In the genomic region with DNA sequence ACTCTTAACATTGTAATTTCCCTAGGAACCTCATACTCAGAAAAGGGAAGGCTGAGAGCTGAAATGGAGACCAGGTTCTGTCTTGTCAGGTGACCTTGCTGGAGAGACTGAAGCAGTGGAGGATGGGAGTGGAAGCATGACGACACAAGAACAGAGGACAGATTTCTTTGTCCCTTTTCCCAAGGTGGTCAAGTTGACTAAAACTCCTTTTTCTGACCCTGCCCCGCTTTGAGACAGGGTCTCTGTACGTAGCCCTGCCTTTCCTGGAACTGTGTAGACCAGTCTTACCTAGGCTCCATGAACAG, we compare ENCODE assay signal across 11 mouse cellular contexts.
DNase-seq lines count a peak whose midpoint lies in the region; ATAC-seq and TF ChIP-seq lines count a peak whose summit lies in the region.
"Had no signal": no experiment of that assay in that cellular context is flagged by ENCODE, and none has a peak within 500 bp of the region (broad histone marks: within the 10 kb centered on the region; RNA-seq: fewer than 3 reads in every experiment).

No protein-coding gene starts in this region.

- H3K36me3 ChIP-seq in lung, embryonic 15.5 days, result no peaks in the 10 kb centered on the region
- no peaks in the 10 kb centered on the region for H3K36me3 ChIP-seq in hindbrain, embryonic 13.5 days
- no peaks in the 10 kb centered on the region for H3K36me3 ChIP-seq in neural tube, embryonic 14.5 days (ENCODE audit: control insufficient read depth, insufficient read depth, low read length)

- H3K27ac ChIP-seq in cerebellum, adult 2 months (ENCODE audit: insufficient read depth, low read length), result peak overlapping the region; percentile 83
- H3K27ac ChIP-seq in lung, embryonic 15.5 days, result peak overlapping the region; percentile 89; the same call in 1 of the 2 replicates
- H3K27ac ChIP-seq in hindbrain, embryonic 13.5 days, result peak overlapping the region; percentile 96
- H3K27ac ChIP-seq in neural tube, embryonic 14.5 days (ENCODE audit: low read depth, low read length), result peak overlapping the region; percentile 85

- peak overlapping the region; percentile 71 for H3K4me3 ChIP-seq in cerebellum, adult 2 months (replicated peaks; ENCODE audit: insufficient read depth, low read depth, low read length)
- H3K4me3 ChIP-seq in lung, embryonic 15.5 days, result no peak overlapping the region
- H3K4me3 ChIP-seq in hindbrain, embryonic 13.5 days, result no peak overlapping the region
- no peak overlapping the region for H3K4me3 ChIP-seq in neural tube, embryonic 14.5 days (ENCODE audit: low read depth, low read length)

- WGBS in cerebellum, adult 2 months, result 60% methylated on average over 3 of the region's 3 CpGs
- 65% methylated on average over 3 of the region's 3 CpGs for WGBS in lung, embryonic 15.5 days
- WGBS in hindbrain, embryonic 13.5 days, result 63% methylated on average over 3 of the region's 3 CpGs
- 56% methylated on average over 3 of the region's 3 CpGs for WGBS in neural tube, embryonic 14.5 days

- TF ChIP-seq POLR2A in cerebellum, adult 2 months (IDR thresholded peaks at IDR 0.05; ENCODE audit: borderline replicate concordance, insufficient read depth, low read length), result no peak

- H3K27me3 ChIP-seq in cerebellum, adult 2 months (ENCODE audit: control insufficient read depth, insufficient read depth, low read length), result no peaks in the 10 kb centered on the region
- H3K27me3 ChIP-seq in lung, embryonic 15.5 days, result no peaks in the 10 kb centered on the region
- H3K27me3 ChIP-seq in hindbrain, embryonic 13.5 days, result no peaks in the 10 kb centered on the region
- H3K27me3 ChIP-seq in neural tube, embryonic 14.5 days (ENCODE audit: control insufficient read depth, insufficient read depth, low read length), result no peaks in the 10 kb centered on the region

- H3K4me2 ChIP-seq in lung, embryonic 15.5 days, result no peak overlapping the region
- peak overlapping the region; percentile 44 for H3K4me2 ChIP-seq in hindbrain, embryonic 13.5 days
- H3K4me2 ChIP-seq in neural tube, embryonic 14.5 days (ENCODE audit: low read depth, low read length), result peak overlapping the region; percentile 43; the same call in 1 of the 2 replicates

- no peak for ATAC-seq in cerebellum, adult (ENCODE audit: insufficient number of reproducible peaks, low FRiP score, low TSS enrichment)
- no peak for ATAC-seq in lung, embryonic 15.5 days (ENCODE audit: borderline replicate concordance, extremely low read depth, low FRiP score, low TSS enrichment)
- peak; percentile 18; the same call in 1 of the 2 replicates for ATAC-seq in hindbrain, embryonic 13.5 days (ENCODE audit: low FRiP score)
- ATAC-seq in neural tube, embryonic 14.5 days (ENCODE audit: low read depth), result peak; percentile 16; the same call in 1 of the 2 replicates

- no peaks in the 10 kb centered on the region for H3K9me3 ChIP-seq in lung, embryonic 15.5 days
- no peaks in the 10 kb centered on the region for H3K9me3 ChIP-seq in hindbrain, embryonic 13.5 days
- H3K9me3 ChIP-seq in neural tube, embryonic 14.5 days (ENCODE audit: control insufficient read depth, low read length), result no peaks in the 10 kb centered on the region

- peaks cover 17% of the 10 kb centered on the region for H3K4me1 ChIP-seq in cerebellum, adult 2 months (ENCODE audit: control insufficient read depth, insufficient read depth, low read length)
- peaks cover 3% of the 10 kb centered on the region; the same call in 1 of the 2 replicates for H3K4me1 ChIP-seq in lung, embryonic 15.5 days
- H3K4me1 ChIP-seq in hindbrain, embryonic 13.5 days (replicated peaks), result peaks cover 8% of the 10 kb centered on the region; the same call in 1 of the 2 replicates
- H3K4me1 ChIP-seq in neural tube, embryonic 14.5 days (ENCODE audit: control insufficient read depth, insufficient read depth, low read length), result no peaks in the 10 kb centered on the region

- peak; percentile 12 to 31 for DNase-seq in cerebellum, adult 2 months
- DNase-seq in lung, postnatal 10 days, result no peak
- no peak for DNase-seq in thymus, adult 18-20 months
- DNase-seq in layer of hippocampus, adult 9-10 months (ENCODE audit: low spot score), result no peak
- DNase-seq: embryo, embryonic 11 days; kidney, adult 11 months; lung, postnatal 14 days had no signal

- H3K9ac ChIP-seq in lung, embryonic 15.5 days, result no peak overlapping the region
- peak overlapping the region; percentile 43; the same call in 1 of the 2 replicates for H3K9ac ChIP-seq in hindbrain, embryonic 13.5 days
- no peak overlapping the region for H3K9ac ChIP-seq in neural tube, embryonic 14.5 days (replicated peaks; ENCODE audit: low read depth, low read length)

- no peak for TF ChIP-seq CTCF in cerebellum, adult 2 months (IDR thresholded peaks at IDR 0.05; ENCODE audit: borderline replicate concordance, insufficient read depth, low read depth, low read length)

Comparison
In these comparisons a context has a peak if more than half of its experiments do, and no peak if none do; other contexts are left out.
1. DNase-seq: peak in cerebellum, adult 2 months (2 of 2); none in lung, postnatal 10 days (single experiment), thymus, adult 18-20 months (0 of 2) and layer of hippocampus, adult 9-10 months (single experiment).
2. ATAC-seq: peak in hindbrain, embryonic 13.5 days (single experiment) and neural tube, embryonic 14.5 days (single experiment); none in cerebellum, adult (single experiment) and lung, embryonic 15.5 days (single experiment).
3. Peak in every context shown above with its lines, with median percentiles within 50 percentile points of each other: H3K27ac ChIP-seq.